Mouse (Mus musculus): ENCODE measurements at regions not wholly inside any gene's neighbourhood (a gene's known extent, or its start where the extent isn't known, plus 50 kb on each side); places are given as distances from the start of the nearest gene placed in this dataset.
"Not testable (repeated sequence)": the region's sequence is repeated elsewhere in the genome, so short reads cannot be mapped to it uniquely, and the experiment has no call there.

GRCm38 (mm10) chr15:8783036-8783435, 72.5 kb upstream of the Slc1a3 start:
- H3K27me3 ChIP-seq (replicated peaks), result no peaks in the 10 kb centered on the region
- 0 out of 2 replicates have a peak, but pooled peaks cover 3% of the 10 kb centered on the region for H3K4me1 ChIP-seq
- H3K4me2 ChIP-seq, result no peak overlapping the region
- H3K9me3 ChIP-seq, result no peaks in the 10 kb centered on the region
- H3K9ac ChIP-seq, result no peak overlapping the region
- no peaks in the 10 kb centered on the region for H3K36me3 ChIP-seq (replicated peaks)
- ATAC-seq (replicated peaks), result no peak
- 54% methylated on average over 1 of the region's 1 CpGs for WGBS
- H3K4me3 ChIP-seq, result no peak overlapping the region
- no peak overlapping the region for H3K27ac ChIP-seq

DNA sequence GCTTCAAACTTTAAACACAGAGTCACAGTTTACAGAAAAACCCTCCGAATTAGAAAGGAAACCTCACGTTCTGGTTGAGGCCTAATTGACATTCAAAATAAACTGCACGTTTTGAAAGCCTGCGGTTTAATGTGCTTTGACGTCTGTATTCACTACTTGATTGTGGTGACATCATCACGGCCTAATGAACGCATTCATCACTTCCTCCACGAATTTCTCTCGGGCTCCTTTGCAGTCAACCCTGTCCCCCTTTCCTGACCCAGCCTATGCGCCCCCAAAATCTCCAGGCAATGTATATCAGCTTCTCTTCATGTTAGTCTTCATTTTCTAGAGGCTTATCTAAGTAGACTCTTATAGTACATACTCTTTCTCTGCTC, 71.6 kb upstream of the Slc1a3 start:
- Histone ChIP-seq H3K36me3 (replicated peaks) (no peaks in the 10 kb centered on the region), H3K9me3 (no peaks in the 10 kb centered on the region), H3K4me3 (no peak overlapping the region), H3K4me1 (0 out of 2 replicates have a peak, but pooled peaks cover 3% of the 10 kb centered on the region), H3K27me3 (replicated peaks) (no peaks in the 10 kb centered on the region), H3K9ac (no peak overlapping the region), H3K4me2 (no peak overlapping the region), H3K27ac (0 out of 2 replicates have a peak overlapping the region, but pooled peaks have one; percentile 4)
- WGBS, result 50% methylated on average over 10 of the region's 10 CpGs
- ATAC-seq (replicated peaks), result no peak

DNA sequence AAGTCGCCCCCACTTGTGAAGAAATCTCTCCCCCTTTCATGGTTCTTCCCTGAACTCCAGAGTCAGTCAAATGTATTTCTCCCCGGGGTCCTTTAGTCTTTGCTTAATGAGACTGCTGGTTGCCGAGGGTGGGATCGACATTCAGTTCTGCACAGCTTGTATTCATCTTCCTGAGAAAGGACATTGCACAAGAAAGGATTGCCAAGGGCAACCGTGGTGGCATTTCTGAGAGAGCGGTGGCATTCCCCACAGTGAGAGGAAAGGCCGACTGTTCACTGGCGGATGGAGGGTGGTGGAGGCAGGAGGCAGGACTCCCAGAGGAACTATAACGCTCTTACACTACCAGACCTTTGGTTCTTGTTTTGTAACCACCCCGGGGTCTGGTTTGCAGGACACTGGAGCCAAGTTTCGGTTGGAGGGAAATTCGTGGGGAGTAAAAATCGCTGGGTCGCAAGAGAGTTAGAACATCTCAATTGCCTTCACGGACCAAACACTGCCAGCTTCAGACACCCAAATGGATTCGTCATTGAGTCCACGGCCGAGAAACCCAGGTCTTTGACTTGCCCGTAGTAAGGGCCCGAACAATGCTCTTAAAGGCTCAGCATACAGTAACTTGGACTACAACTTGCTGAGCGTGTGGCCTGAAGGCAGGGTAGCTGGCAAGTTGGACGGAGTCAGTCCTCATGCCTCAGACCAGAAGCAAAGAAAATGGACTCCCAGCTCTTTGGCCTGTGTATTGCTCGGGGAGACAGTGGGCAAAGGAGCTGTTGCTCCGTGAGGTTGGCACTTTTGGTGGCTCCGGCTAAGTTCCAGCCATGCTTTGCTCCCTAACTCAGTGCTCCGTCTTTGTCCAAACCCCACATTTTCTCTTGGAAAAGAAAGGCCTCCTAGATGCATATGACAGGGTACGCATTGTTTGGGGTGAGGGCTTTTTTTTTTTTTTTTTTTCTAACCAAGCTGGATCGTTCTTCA, 70.9 kb upstream of the Slc1a3 start:
- Histone ChIP-seq H3K9me3 (no peaks in the 10 kb centered on the region), H3K36me3 (replicated peaks) (no peaks in the 10 kb centered on the region), H3K4me2 (no peak overlapping the region), H3K27ac (peak overlapping the region; percentile 72), H3K4me3 (no peak overlapping the region), H3K9ac (no peak overlapping the region), H3K27me3 (replicated peaks) (no peaks in the 10 kb centered on the region), H3K4me1 (0 out of 2 replicates have a peak, but pooled peaks cover 3% of the 10 kb centered on the region)
- WGBS, result 46% methylated on average over 28 of the region's 28 CpGs
- ATAC-seq (replicated peaks), result peak; percentile 83

DNA sequence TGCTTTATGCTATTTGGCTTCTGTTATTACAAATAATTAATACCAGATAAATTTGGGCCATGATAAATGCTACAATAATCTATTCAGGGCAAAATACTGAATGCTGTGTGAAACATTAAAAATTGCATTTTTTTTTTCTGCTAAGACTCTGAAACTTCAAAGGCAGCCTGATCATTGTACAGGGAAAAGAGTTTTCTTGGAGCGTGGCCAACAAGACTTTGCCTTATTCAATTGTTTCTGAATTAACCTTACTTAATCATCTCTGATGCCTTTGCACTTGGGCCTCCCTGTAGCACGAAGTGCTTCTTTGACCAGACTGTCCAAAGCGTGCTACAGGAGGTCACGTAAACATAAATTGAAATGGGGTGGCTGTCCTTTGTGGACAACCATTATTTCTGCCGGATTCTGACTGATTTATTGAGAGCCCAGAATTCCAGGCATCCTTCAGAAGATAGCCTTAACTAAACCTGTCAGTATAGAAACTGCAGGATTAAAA, 69.9 kb upstream of the Slc1a3 start:
- 51% methylated on average over 5 of the region's 5 CpGs for WGBS
- H3K4me2 ChIP-seq, result no peak overlapping the region
- ATAC-seq (replicated peaks), result 0 out of 2 replicates have a peak, but pooled peaks have one; percentile 5

GRCm38 (mm10) chr15:8767624-8768571, 57.3 kb upstream of the Slc1a3 start:
- no peaks in the 10 kb centered on the region for H3K36me3 ChIP-seq (replicated peaks)
- no peak overlapping the region for H3K4me2 ChIP-seq
- no peaks in the 10 kb centered on the region for H3K9me3 ChIP-seq
- no peaks in the 10 kb centered on the region for H3K27me3 ChIP-seq (replicated peaks)
- H3K4me1 ChIP-seq, result no peaks in the 10 kb centered on the region
- no peak overlapping the region for H3K4me3 ChIP-seq
- no peak overlapping the region for H3K27ac ChIP-seq
- WGBS, result 93% methylated on average over 16 of the region's 16 CpGs
- H3K9ac ChIP-seq, result no peak overlapping the region
- ATAC-seq (replicated peaks), result no peak

More for the DNA sequence above, 69.9 kb upstream of the Slc1a3 start:
- Histone ChIP-seq H3K36me3 (replicated peaks) (no peaks in the 10 kb centered on the region), H3K27ac (peak overlapping the region; percentile 72), H3K9ac (no peak overlapping the region), H3K4me1 (0 out of 2 replicates have a peak, but pooled peaks cover 3% of the 10 kb centered on the region), H3K9me3 (no peaks in the 10 kb centered on the region), H3K4me3 (no peak overlapping the region), H3K27me3 (replicated peaks) (no peaks in the 10 kb centered on the region)

- H3K4me3 ChIP-seq; H3K36me3 ChIP-seq (replicated peaks); H3K4me2 ChIP-seq; H3K4me1 ChIP-seq; H3K27ac ChIP-seq; H3K9ac ChIP-seq; H3K27me3 ChIP-seq (replicated peaks); ATAC-seq (replicated peaks); H3K9me3 ChIP-seq: not testable (repeated sequence)
Measured at GRCm38 (mm10) chr15:8766208-8766607, 55.6 kb upstream of the Slc1a3 start.

GRCm38 (mm10) chr15:8761741-8762271, 51.2 kb upstream of the Slc1a3 start:
- Histone ChIP-seq H3K4me2 (no peak overlapping the region), H3K27ac (no peak overlapping the region), H3K4me1 (no peaks in the 10 kb centered on the region), H3K4me3 (no peak overlapping the region), H3K27me3 (replicated peaks) (no peaks in the 10 kb centered on the region), H3K9ac (no peak overlapping the region), H3K9me3 (no peaks in the 10 kb centered on the region), H3K36me3 (replicated peaks) (no peaks in the 10 kb centered on the region)
- WGBS, result 48% methylated on average over 9 of the region's 9 CpGs
- no peak; the same call in 1 of the 2 replicates for ATAC-seq (replicated peaks)

GRCm38 (mm10) chr15:8761132-8761531, 50.6 kb upstream of the Slc1a3 start:
- 84% methylated on average over 5 of the region's 5 CpGs for WGBS
- H3K36me3 ChIP-seq (replicated peaks), result no peaks in the 10 kb centered on the region
- H3K4me3 ChIP-seq, result no peak overlapping the region
- H3K9me3 ChIP-seq, result no peaks in the 10 kb centered on the region
- no peaks in the 10 kb centered on the region for H3K4me1 ChIP-seq
- H3K27ac ChIP-seq, result no peak overlapping the region
- no peak for ATAC-seq (replicated peaks)
- H3K9ac ChIP-seq, result no peak overlapping the region
- no peaks in the 10 kb centered on the region for H3K27me3 ChIP-seq (replicated peaks)
- no peak overlapping the region for H3K4me2 ChIP-seq
